Mouse (Mus musculus): Measurements from ENCODE around the gene Trim28.

Gene Trim28

DNA sequence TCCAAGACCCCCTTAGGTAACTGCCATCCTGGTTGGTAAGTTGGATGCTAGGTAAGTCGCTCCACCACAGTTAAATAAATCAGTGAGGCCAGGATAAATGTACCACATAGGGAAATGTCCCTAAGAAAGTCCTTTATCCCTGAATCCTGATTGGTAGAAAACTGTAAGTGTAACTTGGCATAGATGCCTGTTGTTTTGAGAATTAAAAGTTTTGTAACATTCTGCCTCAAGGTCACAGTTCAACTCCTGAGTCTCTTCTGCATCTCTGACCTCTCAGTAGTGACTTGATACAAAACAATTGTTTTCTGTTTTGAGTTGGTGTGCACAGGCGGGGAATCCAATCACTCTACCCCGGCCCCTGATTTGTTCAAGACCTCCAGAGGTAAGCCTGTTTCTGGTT, at the start of gene Trim28:
Gene Trim28, plus strand, starts transcription at position 264 of the 400 bp plus-strand sequence.
- no peak for DNase-seq (ENCODE audit: low spot score)

DNA sequence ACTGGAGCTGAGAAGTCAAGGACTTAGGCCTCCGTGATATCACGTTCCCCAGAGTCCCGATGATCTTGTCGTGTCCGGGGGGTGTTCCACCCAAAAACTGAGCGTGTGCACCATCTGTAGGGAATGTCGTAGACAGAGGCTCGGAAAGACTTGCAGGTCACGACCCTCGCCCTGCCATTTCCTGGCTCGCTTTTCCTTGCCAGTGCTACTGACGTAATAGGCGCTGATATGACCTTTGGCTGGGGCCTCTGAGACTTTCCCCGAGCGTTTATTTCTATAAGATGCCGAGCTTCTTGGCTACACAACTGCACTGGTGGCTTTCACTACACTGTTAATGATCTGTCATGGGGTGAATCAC, 49.1 kb upstream of the Trim28 start:
- no peak for DNase-seq (ENCODE audit: low spot score)

DNA sequence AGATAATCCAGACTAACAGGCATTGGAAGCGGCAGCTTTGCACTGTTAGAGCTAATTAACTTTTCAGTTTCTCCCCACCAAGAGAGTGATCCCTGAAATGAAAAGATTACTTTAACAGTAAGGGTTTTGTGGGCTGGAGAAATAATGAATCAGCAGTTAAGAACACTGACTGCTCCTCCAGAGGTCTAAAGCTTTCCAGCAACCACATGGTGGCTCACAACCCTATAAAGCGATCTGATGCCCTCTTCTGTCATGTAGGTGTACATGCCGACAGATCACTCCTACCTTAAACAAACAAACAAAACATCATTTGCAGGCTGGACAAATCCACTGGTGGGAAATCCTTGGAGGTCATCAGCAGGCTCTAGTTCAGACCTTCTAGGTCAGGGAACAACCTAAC, 44.0 kb upstream of the Trim28 start:
- DNase-seq (ENCODE audit: low spot score) = no peak

DNA sequence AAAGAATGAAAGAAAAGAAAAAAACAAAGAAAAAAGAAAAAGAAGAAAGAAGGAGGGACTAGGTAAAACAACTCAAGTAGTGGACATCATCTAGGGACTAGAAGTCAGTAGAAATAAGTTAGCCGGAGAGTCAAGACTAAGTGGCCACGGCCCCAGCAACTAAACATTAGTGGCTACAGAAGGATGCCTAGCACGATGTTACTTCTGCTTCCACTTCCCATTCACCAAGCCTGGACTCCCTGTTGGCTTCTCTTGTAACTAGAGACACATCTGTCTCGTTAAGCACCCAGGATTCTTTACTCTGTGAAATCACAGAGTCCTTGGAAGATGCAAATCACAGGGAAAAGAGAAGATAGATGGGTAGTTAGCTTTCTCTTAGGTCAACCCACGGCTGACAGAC, 41.4 kb upstream of the Trim28 start:
- DNase-seq (ENCODE audit: low spot score) = no peak

DNA sequence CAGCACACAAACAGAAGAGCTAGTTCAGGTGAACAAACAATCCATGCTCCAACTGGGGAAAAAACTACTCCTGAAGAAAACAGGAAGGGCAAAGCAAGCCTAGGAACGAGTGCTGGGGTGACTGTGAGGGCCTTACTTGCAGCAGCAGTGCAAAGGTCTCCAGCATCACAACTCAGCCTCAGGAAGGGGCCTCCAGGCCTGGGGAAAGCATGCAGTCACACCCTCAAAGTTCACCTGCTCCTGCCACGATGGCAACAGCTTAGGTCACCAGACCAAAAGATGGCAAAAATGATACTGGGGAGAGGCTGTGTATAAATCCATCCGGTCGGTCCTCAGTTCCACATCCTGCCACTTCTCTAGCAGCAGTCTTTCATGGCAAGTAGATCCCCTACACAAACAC, 40.0 kb upstream of the Trim28 start:
- DNase-seq (ENCODE audit: low spot score) = no peak

DNA sequence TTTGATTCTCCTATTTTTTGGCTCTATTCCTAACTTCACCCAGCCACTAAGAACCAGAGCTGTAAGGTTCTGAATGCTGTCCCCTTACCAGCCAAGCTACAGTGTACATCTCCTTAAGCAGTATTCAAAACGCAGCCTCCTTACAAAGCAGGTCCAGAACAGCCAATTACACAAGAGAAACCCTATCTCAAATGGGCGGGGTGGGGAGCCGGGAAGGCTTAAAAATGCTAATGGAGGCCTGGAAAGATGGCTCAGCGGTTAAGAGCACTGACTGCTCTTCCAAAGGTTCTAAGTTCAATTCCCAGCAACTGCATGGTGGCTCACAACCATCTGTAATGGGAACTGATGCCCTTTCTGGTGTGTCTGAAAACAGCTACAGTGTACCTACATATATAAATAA, 39.2 kb upstream of the Trim28 start:
- DNase-seq (ENCODE audit: low spot score) = no peak

DNA sequence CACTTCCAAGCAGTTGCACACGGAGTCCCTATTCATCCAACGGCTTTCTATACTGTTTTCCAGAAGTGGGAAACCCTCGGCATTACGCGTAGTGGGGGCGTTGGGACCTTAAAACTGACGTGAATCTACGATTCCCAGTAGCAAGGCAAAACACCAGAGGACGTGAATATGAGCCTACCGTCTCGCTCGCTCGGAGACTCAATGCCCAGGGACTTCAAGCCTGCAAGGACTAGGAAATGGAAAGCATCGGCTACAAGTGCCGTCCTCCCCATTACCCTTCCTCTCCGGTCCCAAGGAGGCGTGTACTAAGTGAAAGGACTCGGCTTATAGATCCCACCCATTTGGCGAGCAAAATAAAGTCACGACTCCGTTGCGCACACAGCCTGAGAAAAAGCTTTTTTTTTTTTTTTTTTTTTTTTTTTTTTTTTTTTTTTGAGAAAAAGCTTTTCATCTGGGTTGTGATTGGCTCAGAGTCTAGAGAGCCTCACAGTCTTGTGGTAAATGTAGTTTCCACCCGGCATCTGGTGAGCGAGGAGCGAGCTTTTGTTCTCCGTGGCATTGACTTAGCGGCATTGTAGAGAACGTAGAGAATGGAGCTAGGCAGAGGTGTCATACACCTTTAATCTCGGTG, 37.3 kb upstream of the Trim28 start:
- DNase-seq (ENCODE audit: low spot score) = peak; percentile 68

DNA sequence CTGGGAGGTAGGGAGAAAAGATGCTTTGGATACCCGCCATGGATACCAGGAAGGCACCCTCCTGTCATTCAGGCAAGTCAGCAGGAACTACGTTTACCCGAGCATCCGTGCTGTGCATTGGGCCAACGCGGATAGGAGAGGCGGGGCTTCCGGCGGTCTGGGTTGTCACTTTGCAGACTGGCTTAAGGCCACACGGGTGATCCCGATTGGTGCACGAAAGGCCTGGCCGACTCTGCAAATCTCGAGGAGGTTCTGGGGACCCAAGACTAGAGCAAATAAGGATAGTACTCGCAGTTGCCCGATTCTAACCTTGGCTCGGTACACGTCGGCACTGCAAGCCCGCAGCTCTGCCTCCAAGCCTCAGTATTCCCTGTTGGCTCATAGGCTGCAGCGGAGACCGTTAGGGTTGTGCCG, 33.2 kb upstream of the Trim28 start, which contains the start of gene Zfp324:
Gene Zfp324, plus strand, starts transcription at position 161 of the 414 bp plus-strand sequence.
- DNase-seq (ENCODE audit: low spot score) = peak; percentile 88

DNA sequence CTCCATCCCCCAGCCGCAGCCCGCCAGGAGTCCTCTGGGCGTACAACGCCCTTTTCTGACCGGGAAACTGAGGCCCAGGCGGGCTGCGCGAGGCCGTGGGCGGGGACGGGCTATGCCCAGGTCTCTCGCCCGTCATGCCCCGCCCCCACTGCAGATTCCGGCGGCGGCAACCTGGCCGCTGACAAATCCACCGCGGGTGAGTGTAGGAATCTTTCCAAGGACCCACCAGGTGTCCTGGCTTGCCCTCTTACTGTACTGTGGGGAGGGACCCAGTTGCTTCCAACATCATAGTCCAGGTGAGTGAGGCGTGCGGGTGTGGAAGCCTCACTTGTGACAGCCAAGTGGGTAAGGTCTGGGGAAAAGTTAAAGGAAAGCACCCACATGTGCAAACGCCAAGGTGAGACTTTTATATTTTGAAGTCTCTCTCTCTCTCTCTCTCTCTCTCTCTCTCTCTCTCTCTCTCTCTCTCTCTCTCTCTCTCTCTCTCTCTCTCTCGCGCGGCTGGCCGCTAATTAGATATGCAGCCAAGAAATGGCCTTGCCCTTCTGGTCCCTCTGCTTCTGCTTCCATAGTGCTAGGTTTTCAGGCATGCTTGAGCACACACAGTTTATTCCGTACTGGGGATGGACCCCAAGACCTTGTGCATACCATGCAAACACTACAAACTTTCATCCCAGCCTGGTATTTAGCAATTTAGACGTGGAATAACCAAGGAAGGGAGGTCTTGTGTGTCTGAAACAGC, 32.6 kb upstream of the Trim28 start:
- DNase-seq (ENCODE audit: low spot score) = no peak

DNA sequence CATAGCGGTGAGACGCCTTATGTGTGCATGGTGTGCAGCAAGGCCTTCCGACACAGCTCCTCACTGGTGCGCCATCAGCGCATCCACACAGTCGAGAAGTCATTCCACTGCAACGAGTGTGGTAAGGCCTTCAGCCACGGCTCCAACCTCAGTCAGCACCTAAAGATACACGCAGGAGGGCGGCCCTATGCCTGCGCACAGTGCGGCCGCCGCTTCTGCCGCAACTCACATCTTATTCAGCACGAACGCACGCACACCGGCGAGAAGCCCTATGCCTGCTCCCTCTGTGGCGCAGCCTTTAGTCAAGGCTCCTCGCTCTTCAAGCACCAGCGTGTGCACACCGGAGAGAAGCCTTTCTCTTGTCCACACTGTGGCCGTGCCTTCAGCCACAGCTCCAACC, 28.0 kb upstream of the Trim28 start:
- no peak for DNase-seq (ENCODE audit: low spot score)

DNA sequence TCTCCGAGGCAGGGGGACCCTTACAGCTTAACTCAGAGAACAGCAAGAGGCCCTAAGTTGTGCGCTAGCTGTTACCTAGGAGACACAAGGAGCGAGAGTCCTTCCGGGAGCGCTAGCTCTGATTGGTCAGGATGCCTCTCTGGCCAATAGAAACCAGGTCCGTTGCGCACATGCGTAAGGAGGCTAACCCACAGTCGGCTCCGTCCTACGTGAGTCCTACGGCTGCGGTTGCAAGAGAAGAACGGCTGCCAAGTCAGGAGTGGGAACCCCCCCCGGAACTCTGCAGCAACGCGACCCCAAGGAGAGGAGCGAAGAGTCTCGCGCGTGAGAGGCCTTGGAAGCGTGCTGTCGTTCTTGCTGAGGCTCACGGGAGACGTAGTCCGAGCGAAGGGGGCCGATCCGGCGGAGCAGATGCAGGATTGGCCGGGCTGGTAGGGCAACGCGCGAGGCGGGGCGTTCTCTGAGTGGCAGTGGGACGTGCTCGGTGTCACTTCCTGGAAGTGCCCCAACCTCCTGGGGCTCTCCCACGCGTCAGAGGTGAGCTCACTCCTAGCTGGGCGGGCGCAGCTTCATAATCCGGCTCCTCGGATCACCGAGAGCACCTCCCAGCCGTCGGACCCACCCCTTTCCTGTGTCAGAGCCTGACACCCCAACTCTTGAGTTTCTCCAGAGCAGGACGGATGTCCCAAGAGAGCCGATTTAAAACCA, 21.1 kb upstream of the Trim28 start, which contains the start of gene Zfp446:
Gene Zfp446, plus strand, starts transcription at position 167 of the 708 bp plus-strand sequence.
- DNase-seq (ENCODE audit: low spot score) = peak; percentile 98

DNA sequence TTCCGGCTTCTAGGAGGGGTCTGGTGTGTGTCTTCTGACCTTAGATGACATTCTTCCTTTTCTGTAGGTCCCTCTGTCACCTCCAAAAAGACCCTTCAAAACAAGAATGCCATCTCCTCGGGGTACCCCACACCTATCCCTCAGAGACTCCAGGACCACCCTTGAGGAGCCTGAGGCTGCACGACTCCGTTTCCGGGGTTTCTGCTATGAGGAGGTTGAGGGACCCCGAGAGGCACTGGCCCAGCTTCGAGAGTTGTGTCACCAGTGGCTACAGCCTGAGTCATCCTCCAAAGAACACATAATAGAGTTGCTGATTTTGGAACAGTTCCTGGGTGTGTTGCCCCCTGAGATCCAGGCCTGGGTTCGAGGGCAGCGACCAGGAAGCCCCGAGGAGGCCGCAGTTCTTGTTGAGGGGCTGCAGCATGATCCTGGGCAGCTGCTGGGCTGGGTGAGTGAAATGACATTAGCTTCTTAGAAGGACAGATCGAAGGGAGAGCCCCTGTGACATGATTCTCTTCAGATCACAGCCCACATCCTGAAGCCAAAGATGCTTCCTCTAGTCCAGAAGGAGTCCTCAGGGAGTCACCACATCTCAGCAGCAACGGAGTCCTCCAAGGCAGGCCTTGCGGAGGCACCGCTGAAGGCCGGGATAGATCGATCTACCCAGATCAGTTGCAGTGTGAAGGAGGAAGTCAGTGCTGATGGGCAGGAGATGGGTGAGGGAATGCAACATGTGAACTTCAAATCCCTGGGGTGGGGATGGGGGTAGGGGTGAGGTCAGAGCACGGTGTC, 19.8 kb upstream of the Trim28 start:
- no peak for DNase-seq (ENCODE audit: low spot score)

DNA sequence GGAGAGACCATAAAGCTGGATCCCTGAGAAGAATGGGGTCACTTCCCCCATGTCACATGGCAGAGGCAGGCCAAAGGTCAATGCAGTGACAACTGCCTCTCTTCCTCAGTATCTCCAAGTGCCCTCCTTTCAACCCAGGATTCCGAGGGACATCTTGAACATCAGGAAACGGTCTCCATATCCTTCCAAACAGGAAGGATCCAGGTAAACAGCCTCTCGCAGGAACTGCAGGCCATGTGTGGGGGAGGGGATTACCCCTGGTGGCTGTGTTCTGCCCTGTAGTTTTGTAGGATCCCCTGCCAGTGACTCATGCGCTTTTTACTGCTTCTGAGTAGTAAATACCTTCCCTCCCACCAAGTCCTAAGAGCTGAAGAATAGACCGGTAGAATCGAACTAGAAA, 19.1 kb upstream of the Trim28 start:
- no peak for DNase-seq (ENCODE audit: low spot score)

DNA sequence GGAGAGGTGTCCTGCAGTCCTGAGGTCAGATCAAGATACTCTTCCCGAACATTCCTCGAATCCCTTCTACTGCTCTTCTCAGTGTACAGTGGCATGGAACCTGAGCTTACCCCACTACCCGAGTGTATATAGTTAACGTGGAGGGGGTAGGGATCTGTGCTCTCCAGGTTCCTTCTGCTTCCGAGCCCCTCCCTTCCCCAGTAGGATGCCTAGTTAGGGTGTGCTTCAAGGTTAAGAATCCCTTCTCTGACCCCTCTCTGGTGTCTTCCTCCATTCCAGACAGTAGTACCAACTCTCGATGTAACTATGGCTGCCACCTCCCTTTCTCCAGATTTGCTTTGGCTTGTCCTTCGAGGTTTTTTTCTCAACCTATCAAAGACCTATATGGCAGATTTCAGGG, 18.6 kb upstream of the Trim28 start:
- no peak for DNase-seq (ENCODE audit: low spot score)

DNA sequence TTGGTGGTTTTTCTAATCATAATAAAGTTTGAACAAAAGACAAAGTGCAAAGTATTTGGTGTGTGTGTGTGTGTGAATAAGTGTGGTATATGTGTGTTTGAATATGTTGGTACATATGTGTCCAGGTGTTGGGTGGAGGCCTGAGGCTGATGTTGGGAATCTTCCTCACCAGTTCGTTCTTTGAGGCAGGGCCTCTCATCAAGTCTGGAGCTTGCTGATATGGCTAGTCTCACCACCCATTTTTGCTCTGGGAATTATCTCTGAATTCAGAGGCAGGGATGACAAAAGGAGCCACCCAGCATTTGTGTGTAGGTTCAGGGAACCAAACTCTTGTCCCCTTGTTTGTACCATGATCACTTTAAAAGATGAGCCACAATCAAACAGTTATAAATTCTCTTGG, 13.2 kb upstream of the Trim28 start:
- DNase-seq (ENCODE audit: low spot score) = no peak

DNA sequence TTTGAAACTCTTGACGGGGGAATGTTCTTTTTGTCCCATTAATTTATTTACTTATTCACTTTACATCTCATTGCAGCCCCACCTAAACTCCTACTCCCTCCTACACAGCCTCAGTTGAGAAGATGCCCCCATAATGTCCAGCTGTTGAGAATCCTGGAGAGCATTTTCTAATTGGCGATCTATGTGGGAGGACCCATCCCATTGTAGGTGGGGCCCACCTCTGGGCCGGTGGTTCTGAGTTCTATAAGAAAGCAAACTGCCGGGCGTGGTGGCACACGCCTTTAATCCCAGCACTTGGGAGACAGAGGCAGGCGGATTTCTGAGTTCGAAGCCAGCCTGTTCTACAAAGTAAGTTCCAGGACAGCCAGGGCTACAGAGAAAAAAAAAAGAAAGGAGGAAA, 12.0 kb upstream of the Trim28 start:
- DNase-seq (ENCODE audit: low spot score) = no peak

DNA sequence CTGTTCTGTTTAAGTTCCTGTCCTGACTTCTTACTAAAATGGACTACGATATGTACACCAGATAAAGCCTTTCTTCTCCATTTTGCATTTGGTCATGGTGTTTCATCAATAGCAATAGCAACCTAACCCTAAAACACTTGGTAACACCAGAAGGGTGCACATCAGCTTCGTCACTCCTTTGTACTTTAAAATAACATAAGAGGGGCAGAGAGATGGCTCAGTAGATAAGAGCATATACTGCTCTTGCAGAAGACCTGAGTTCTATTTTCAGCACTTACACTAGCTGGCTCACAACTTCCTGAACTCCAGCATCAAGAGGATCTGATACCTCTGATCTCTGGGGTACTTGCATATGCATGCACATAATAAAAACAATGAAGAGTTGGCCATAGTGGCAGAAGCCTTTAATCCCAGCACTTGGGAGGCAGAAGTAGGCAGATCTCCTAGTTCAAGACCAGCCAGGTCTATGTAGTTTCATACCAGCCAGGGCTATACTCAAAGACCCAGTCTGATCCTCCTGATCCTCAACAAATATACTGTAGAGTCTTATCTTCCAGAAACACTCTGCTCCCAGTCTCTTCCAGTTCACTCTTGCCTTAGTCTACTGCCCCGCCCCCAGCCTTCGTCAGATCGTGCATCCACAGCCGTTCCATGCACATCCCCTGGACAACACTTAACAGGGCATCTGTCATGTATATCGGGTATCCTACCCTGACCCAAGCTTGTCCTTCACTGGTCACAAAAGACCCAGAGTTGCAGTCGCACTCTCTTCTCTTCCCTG, 11.3 kb upstream of the Trim28 start:
- DNase-seq (ENCODE audit: low spot score) = no peak

DNA sequence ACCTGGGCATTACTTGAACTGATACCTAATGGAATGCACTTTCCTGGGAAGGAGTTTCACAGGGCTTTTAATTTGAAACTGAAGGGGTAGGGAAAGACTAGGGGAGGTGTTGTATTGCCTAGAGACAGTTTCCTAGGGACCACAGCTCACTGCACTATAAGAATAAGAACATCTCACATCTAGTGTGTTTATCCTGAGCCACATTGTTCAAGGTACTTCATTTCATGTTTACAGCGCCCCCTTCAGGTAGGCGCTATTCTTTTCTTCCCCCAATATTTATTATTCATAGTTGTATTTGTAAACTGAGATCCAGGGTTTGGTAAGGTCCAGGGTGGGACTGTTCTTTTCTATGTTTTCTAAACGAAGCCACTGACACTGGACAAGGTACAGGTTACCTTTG, 6.7 kb upstream of the Trim28 start:
- DNase-seq (ENCODE audit: low spot score) = peak; percentile 36

DNA sequence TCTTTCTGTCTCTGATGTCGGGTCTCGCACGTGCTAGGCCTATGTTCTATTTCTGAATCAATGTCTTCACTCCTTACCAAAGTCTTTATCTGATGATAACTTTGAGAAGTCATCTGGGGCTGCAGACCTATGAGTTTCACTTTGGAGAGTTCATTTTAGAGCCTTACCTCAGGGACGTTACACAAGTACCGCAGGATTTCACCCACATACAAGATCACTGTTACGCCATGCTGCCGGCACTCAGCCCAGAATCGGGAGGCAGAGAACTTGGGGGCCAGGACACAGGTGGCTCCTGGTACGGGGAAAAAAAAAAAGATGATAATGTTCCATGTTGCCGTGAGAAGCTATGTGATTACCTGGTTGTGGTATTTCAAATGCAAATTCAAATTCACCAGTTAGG, 5.8 kb upstream of the Trim28 start:
- DNase-seq (ENCODE audit: low spot score) = no peak

DNA sequence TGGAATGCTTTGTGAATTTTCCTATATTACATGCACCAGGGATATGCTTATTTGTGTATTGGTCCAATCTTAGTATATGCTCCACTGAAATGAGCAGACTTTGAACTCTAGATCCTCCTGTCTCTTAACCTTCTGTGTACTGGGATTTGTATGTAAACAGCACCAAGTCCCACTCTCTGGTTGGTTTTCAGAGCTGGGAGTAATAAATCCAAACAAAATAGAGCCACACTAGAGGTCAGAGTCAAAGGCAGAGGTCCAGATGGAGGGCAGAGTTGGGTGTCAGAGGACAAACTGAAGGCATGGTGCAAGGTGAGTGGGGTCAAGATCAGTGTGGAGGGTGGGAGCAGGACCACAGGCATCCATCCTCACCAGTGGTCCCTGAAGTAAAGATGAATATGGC, 3.1 kb upstream of the Trim28 start:
- no peak for DNase-seq (ENCODE audit: low spot score)

DNA sequence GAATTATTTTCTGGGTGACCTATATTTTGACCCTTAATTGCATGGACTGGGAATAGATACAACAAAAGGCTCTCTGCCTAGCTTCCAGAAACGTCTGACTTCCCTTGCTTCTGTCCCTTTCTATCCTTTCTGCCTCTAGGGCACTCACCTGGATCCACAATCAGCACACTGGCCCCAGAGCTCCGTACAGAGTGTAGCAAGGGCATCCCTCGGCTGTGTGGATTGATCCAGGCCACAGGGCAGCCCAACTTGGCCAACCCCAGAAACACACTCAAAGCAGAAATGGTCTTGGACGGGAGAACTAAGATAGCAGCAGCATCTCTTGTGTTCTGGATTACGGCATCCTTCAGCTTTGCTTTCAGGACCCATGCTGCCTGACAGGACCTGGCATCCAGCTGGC, 1.7 kb upstream of the Trim28 start:
- no peak for DNase-seq (ENCODE audit: low spot score)

DNA sequence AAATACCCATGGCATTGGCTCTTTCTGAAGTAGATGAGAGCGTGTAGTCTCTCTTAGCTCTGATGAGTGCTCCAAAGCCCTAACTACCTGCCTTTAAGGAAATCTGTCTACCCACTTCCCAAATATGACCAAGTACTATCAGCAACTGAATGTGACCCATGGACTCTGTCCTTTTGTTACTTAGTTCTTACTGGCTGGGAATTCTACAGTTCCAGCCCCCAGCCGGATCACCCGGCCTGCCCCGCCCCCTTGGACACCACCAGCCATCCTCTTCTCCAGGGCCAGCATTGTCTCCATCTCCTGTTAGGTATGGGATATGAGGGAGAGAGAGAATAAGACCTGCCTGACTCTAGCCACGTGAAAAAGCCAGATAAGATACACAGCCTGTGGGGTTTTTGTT, 861 bp upstream of the Trim28 start, which contains the start of gene Slc27a5:
Gene Slc27a5, minus strand, starts transcription at position 140 of the 400 bp plus-strand sequence.
- DNase-seq (ENCODE audit: low spot score) = no peak
